Mouse (Mus musculus) megakaryocyte-erythroid progenitor cell, adult 5-6 weeks (primary cell): ENCODE measurements at regions not wholly inside any gene's neighbourhood (a gene's known extent, or its start where the extent isn't known, plus 50 kb on each side); places are given as distances from the start of the nearest gene placed in this dataset.

Experiments
- ATAC-seq: replicated peaks from 2 replicates; pipeline ENCODE4 v1.8.0; 2016; ENCODE audit warnings: mild to moderate bottlenecking, inconsistent platforms; ENCODE audit not compliant: severe bottlenecking, poor library complexity, low FRiP score, low TSS enrichment

DNA sequence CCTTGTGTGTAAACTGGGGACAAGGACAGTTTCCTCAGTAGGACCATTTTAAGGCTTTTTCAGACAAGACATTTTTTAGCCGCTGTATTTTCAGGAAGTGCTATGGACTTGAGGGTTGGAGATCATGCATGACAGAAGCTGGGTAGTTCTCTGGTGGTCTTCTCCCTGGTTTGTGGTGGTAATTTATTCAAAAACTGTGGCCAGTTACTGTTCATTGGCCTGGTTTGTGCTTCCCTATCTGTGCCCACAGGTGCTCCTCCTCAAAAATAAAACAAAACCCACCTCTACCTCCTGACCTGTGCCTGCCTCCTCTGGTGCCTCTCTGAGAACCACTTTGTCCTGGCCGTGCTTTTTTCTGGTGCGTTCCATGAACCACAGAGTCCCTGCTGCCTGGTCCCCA is 177.3 kb upstream of the Mrps10 start:
- ATAC-seq, result no peak

DNA sequence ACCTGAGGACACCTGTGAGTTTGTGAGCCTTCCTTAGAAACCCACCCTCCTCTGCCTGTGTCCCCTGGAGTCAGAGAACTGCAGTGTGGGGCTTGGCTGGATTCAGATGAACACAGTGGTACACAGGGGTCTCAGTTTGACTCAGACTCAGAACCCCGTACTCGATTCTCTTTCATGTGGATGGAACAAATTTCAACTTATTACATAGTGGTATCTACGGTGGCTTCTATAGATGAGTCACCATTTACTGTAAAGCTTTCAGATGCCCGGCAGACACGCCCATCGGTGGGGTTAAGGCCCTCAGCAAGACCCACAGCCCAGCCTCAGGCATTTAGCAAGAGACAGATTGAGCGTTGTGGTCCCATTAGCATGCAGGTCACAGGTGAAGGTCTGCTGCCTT is 178.9 kb upstream of the Mrps10 start:
- no peak for ATAC-seq

DNA sequence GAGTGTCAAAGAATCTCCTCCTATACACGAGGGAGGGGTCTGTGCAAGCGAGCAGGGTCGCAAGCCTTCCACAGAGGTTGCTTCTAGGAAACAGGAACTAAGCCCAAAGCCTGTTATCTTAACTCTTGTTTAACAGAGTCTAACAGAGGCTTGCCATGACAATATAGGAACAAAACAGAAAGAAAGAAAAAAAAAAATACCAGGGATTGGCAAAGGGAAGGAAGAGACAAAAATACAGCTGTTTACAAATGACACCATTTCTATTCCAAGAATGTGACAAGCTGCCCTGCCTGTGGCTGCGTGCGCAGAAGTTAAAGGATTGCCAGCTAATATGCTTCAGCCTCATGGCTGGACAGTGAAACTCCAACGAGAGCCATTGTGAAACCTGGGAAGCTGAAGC is 173.8 kb upstream of the Ubr2 start:
- 0 out of 2 replicates have a peak, but pooled peaks have one; percentile 34 for ATAC-seq

GRCm38 (mm10) chr17:47182118-47182517 is 171.8 kb upstream of the Ubr2 start:
- no peak for ATAC-seq

- ATAC-seq, result no peak
Observed at GRCm38 (mm10) chr17:47179410-47179809, 169.1 kb upstream of the Ubr2 start.

DNA sequence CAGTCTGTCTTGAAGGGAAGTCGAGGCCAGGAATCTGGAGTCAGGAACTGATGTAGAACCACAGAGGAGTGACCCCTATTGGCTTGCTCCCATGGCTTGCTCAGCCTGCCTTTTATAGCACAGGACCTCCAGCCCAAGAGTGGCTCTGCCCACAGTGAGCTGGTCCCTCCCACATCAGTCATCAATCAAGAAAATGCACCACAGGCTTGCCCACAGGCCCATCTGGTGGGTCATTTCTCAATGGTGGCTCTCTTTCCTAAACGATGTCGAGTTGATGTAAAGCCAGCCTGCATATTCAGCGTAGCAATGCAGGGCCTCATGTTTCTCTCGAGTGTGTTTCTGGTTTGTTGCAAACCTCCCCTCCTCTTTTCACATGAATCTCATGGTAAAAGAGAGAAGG is 168.3 kb upstream of the Ubr2 start:
- no peak for ATAC-seq

DNA sequence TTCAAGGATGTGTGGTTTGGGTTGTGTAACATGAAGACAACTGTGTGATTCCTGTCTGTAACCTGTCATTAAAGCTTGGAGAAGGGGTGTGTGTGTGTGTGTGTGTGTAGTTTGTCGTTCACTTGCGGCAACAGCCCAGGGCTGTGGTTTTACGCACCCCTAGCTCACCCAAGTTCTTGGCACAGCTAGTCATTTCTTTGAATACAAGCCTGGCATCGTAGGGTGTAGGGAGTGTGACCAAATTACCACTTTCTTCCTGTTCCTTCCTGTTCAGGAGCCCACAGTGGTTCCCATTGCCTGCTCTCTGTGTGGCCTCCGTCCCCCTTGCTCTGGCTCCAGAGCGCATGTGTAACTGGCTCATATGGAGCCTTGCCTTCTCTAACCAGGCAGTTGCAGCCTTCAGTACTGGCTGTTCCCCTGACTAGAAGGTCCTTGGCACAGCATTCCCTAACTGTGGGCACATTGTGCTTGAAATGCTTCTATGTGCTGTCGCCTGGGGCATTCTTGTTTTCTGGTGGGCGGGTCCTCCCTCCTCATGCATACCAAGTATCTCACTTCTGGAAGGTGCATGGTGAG is 167.4 kb upstream of the Ubr2 start:
- no peak for ATAC-seq

DNA sequence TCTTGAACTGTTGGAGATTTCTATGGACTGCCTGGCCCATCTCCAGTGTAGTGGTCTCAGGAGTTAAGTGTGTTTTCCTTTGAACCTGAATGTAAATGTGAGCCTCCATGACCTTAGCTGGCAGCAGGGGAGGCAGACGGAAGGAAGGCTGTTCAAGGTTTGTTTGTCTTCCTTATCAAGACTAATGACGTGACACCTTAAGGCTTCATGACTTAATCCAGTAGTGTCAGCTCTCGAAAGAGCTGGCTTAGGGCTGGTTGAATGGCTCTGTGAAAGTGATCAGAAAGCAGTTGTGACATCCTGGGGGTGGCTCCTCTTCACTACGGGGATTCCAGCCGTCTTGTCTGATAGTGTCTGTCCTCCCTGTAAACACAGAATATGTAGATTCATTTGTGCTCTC is 166.0 kb upstream of the Ubr2 start:
- no peak for ATAC-seq

GRCm38 (mm10) chr17:47174748-47175215 is 164.4 kb upstream of the Ubr2 start:
- peak; percentile 88 for ATAC-seq

DNA sequence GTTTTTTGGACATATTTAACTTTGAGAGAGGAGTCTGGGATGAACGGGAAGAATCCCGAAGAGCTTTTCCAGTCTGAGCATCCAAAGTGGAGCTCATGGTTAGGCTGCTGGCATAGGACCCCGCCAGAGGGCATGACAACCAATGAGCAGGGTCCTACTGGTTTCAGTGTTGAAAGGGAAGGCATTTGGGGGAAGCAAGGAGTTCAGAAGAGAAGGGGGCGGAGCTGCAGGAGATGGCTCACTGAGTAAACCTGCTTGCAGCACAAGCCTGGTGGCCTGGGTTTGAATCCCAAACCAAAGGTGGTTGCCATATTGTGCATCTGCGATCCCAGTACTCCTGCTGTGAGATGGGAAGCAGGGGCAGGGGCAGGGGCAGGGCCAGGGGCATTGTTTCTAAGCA is 161.4 kb upstream of the Ubr2 start:
- ATAC-seq, result no peak

- no peak for ATAC-seq
Observed at GRCm38 (mm10) chr17:47170978-47171593, 160.7 kb upstream of the Ubr2 start.

GRCm38 (mm10) chr17:47168105-47168504 is 157.7 kb upstream of the Ubr2 start:
- ATAC-seq, result no peak

- ATAC-seq, result no peak
Observed at GRCm38 (mm10) chr17:47163677-47164340, 153.5 kb upstream of the Ubr2 start.

- no peak for ATAC-seq
Observed at GRCm38 (mm10) chr17:47162459-47162858, 152.1 kb upstream of the Ubr2 start.

DNA sequence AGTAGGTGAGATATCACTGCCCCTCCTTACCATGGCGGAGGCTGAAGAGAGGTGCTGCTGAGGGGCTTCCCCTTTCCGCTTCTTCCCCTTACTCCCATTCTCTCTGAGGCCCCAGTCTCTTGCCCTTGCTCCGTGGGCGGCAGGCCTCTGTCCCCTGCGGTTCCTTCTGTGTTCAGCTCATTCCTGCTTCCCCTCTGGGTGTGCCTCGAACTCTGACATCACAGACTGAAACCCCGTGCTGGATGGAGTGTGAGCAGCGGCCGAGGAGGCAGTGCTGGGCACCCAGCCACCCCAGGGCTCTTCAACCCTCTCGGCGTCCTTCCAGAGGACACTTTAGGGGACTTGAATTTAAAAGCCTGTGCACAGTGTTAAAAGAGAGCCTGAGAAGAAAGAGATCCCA is 145.9 kb upstream of the Ubr2 start:
- ATAC-seq, result no peak

- no peak for ATAC-seq
Observed at GRCm38 (mm10) chr17:47151557-47152278, 141.4 kb upstream of the Ubr2 start.

DNA sequence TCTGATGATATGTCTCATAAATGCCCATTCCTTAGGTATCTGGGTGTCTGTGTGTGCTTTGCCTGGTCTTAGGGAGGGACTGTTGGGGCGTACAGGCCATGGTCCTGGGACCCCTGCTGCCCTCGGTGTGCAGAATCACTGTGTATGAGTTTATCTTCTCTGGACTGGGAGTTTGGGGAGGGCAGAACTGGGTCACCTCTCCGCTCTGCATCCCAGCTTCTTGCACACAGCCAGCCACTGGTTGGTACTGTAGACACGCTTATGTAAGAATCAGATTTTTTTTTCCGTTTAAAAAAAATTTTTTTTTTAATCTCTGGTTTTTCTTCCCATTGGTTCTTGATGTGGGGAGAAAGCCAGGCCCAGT is 140.8 kb upstream of the Ubr2 start:
- ATAC-seq, result 0 out of 2 replicates have a peak, but pooled peaks have one; percentile 26

DNA sequence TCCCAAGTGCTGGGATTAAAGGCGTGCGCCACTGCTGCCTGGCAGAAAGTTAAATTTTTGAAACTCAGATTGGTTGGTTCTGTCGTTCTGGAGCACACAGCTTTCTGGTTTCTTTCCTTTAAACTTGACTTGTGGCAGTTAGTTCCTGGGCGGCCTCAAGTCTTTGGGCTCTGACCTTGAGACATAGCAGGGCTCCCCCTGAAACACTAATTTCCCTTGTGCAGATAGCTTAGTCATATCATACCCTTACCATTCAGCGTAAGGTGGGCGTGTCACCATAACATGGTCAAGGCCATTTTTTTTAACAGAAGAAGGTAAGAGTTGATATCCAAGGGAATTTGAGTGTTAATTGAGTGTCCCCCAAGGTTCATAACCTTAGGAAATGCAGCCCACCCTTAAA is 140.3 kb upstream of the Ubr2 start:
- no peak for ATAC-seq

- no peak for ATAC-seq
Observed at GRCm38 (mm10) chr17:47149662-47150061, 139.3 kb upstream of the Ubr2 start.

DNA sequence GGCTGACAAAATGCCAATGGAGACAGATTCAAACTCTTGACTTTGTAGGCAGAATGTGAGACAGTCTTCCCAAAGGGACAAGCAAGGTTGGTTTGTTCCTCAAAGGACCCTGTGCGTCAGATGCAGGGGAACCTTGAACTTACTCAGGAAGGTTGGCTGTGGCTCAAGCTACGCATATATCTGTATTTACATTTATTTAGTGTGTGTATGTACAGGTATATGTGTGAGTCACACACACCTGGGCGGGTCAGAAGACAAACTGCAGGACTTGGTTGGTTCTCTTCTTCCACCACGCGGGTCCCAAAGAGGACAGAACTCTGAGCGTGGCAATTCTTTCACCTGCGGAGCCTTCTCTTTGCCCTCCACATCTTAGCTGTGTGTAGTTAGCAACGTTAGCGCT is 138.8 kb upstream of the Ubr2 start:
- ATAC-seq, result no peak
